Mouse (Mus musculus): ENCODE results near the gene Tbxa2r. TPM values are rescaled to one million over a fixed set of nuclear protein-coding genes. Genes with fewer than 3 reads are reported as not detected.

Gene Tbxa2r
- total RNA-seq, 2 experiments from 2014 or later: 0.47 TPM; not detected in 1

DNA sequence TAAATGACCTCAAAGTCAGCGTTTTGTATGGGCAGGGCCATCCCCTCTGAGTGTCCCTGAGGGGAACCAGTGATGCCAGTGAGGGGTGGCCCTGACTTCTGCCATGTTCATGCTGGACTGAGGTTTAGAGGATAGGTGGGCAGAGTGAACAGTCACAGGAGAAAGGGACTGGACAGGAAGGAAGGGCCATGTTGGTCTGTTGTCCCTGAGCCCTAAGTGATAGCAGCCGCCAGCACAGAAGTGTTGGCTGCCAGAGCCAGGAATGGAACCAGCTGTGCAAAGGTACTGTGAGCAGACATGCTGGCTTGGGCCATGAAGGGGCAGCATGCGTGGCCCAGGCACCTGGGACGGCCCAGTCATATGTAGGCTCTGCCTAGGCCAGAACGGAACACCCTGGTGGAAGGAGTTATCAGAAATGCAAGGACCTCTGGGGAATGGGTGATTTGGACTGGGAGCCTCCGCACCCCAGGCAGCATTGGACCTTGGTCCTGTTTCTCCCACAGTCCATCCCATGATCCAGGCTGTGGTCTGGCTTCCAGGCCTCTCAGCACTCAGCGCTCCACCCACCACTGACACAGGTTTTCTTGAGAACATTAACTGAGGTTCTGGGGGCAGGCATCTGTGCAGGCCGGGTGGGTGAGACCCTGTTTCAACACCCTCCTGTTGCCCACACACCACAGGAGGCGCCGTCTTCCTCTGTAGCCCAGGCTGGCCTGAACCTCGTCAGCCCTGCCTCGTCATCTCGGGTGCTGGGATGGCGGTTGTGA lies 28.8 kb upstream of the Tbxa2r start:
- no peak for ATAC-seq (replicated peaks; ENCODE audit: poor library complexity)

DNA sequence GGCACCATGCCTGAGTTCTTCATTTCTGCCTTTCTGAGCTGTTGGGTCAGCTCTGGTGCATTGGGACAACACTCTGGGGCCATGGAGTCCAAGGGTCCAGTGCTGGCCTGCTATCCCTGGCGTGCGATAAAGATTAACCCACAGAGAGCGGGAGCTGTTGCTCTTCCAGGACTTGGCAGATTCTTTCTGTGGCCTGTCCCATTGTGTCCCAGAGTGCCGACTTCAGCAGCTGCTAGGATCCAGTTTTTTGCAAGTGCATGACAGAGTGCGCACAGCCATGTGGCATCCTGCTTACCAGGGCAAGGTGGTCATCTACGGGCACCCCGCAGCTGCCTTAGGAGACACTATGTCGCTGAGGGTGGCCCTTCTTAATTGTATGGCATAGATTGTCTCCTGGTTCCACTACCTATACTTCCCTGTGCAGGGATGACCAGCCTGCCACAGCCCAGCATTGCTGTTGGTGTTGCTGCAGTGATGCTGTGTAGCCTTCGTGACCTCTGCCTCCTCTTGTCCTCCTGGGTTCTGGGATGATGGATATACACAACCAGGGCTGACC lies 28.1 kb upstream of the Tbxa2r start:
- no peak for ATAC-seq (replicated peaks; ENCODE audit: poor library complexity)

DNA sequence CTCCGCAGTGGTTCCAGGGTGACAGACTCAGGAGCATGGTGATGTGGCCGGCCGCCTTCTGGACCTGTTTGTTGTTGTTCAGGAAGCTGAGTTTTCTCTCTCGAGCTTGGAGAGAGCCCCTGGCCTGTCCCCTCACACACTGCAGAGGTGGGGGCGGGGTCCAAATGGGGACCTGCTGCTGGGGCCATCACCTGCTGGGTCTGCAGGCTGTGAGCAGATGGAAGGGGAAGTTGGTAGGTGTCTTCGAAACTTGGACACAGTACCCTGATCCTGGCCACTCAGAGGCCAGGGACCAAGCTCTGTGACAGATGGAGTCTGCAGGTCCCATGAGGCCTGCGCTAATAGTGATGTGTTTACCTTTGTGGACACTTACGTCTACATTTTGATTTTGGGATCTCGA lies 27.2 kb upstream of the Tbxa2r start:
- ATAC-seq (replicated peaks; ENCODE audit: poor library complexity): no peak

DNA sequence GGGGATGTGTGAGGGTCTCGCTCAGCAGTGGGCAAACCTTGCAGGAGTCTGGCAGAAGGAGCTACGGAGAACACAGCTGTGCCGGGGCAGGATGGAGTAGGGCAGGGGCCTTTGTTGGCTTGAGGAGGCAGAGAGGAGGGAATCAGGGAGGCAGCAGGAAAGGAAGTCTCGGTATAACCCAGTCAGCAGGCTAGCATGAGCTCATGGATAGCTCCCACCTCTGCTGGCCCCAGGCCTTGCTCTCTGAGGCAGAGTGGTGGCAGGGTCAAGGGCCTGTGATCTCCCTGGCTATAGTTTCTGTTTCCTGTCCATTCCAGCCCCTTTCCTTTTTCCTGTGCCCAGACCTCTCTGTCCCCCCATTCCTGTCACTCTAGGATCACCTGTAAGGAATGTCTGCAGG lies 26.2 kb upstream of the Tbxa2r start:
- ATAC-seq (replicated peaks; ENCODE audit: poor library complexity): no peak

DNA sequence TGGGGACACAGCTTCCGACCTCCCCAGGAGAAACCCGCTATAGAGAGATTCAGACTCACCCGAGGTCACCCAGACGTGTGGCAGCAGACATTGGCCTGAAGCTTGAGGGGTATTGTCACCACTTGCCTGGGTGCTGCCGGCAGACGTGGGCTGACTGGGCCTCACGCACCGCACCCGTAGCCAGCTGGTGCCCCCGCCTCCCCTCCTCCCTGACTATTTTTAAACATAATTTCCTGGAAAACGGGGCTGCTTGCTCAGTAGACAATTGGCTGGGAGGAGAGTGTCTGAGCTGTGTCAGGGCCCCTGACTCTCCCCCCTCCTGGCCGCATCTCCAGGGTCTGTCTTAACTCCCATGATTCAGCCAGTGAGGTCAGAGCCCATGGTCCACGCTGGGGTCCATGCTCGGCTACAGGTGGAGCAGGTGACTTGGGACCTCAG lies 25.7 kb upstream of the Tbxa2r start:
- no peak for ATAC-seq (replicated peaks; ENCODE audit: poor library complexity)

DNA sequence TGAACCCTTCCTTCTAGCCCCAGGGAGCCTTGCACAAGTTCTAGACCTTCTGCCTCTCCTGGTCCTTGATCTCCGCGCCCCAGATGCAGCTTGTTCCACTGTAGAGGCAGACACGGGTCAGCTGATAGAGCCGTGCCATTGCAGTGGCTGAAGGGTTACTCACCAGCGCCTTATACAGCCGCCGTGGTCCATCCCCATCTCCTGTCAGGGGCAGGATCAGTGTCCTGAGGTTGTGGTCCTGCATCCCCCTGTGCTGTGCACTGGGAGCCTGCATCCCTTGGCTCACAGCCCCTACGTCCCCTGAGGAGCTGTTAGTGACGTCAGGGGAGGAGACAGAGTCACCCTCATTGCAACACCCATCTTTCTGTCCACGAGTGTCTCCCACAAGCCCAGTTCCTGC lies 25.3 kb upstream of the Tbxa2r start:
- peak; percentile 30 for ATAC-seq (replicated peaks; ENCODE audit: poor library complexity)

DNA sequence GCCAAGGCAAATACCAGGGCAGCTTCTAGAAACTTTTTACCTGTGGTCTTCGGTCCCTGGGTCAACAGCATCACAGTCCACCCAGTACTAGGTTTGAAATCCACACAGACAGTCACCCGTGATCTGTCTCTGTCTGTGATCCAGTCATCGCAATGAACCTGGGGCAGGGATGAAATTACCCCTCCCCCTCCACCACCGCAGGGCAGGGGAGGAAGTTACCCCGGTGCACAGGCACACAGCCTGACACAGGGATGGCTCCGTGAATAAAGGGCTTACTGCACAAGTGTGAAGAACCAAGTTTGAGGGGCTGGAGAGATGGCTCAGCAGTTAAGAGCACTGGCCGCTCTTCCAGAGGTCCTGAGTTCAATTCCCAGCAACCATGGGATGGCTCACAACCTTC lies 24.8 kb upstream of the Tbxa2r start:
- ATAC-seq (replicated peaks; ENCODE audit: poor library complexity): 0 out of 2 replicates have a peak, but pooled peaks have one; percentile 24

DNA sequence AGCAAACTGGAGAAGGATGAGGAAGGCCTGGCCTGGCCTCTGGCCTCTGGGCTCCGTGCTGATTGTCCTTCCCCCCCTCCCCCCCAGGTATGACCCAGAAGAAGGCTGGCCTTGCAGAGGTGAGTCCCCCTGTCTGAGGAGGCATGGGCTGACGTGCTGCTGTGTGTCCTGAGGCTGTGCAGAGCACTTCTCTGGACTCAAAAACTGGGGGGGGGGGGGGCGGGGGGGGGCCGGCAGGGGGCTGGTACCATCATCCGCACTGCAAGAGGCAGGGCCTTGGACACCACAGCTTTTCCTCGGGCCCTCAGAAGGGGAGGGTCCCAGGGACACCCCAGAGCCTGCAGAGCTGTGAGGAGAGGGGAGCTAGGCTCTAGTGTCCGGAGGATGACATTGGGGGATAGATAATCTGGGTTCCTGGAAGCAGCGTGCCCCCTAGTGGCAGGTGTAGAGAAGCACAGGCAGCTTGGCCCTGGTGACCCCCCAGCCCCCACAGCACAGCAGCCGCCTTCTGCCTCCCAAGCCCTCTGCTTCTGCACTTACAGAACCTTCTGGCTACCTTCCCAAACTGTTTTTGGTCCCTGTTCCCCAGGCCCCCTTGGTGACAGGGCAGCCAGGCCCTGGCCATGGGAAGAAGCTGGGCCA lies 23.8 kb upstream of the Tbxa2r start:
- peak; percentile 84 for ATAC-seq (replicated peaks; ENCODE audit: poor library complexity)

DNA sequence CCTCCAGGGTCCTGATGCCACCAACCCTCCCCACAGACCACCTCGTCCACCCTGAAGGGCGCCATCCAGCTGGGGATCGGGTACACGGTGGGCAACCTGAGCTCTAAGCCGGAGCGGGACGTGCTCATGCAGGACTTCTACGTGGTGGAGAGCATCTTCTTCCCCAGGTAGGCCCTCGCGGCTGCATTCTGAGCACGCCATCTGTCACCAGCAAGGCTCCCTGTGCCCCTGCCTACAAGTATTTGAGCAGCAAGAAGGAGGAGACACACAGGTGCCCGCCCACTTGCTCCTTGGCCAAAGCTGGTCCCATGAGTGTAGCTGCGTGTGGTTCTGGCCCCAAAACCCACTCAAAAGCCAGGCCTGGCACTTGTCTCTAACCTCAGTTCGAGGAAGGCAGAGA lies 22.9 kb upstream of the Tbxa2r start:
- no peak for ATAC-seq (replicated peaks; ENCODE audit: poor library complexity)

DNA sequence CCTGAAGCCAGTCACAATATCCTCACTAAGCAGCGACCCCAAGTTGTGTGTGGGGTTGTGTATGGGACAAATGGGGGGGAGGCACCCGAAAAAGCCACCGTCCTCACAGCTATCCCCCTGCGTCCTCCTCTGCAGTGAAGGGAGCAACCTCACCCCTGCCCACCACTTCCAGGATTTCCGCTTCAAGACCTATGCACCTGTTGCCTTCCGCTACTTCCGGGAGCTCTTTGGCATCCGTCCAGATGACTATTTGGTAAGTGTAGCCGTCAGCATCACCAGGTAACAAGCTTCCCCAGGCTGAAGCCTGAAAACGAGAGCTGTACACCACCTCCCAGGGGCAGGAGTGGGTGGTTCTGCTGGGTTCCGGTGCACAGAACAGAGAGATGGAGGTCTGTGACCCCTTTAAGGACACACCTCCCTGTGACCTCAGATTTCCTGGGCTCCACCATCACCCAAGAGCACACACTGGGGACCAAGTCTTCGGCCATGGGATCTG lies 22.3 kb upstream of the Tbxa2r start:
- no peak for ATAC-seq (replicated peaks; ENCODE audit: poor library complexity)

DNA sequence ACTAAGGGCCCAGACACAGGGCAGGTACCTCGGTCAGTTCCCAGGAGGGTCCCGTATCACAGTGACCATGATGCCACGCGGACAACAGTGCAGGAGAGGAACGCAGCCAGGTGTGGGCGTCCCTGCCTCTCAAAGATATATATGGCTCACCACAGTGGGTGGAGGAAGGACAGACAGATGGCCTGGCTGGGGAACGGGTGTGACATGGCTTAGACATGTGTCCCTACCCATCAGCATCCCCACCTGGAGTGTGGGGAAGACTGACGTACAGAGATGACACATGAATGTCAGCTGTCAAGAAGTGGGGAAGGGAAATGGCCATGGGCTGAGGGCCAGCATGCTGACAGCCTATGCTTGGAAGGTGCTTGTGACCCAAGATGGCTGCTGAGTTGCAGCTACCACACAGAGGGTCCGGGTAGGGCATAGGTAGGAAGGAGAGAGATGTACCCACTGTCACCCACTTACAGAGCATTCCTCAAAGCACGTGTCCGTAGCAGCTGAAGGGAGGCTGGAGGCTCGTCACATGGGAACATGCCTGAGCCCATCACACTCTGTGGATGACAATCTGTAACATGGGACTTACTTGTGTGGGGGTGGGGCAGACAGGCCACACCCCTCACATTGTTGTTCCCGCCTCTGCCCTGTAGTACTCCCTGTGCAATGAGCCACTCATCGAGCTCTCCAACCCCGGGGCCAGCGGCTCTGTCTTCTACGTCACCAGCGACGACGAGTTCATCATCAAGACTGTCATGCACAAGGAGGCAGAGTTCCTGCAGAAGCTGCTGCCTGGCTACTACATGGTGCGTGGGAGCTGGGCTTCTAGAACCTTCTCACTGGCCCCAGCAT lies 21.5 kb upstream of the Tbxa2r start:
- no peak for ATAC-seq (replicated peaks; ENCODE audit: poor library complexity)

DNA sequence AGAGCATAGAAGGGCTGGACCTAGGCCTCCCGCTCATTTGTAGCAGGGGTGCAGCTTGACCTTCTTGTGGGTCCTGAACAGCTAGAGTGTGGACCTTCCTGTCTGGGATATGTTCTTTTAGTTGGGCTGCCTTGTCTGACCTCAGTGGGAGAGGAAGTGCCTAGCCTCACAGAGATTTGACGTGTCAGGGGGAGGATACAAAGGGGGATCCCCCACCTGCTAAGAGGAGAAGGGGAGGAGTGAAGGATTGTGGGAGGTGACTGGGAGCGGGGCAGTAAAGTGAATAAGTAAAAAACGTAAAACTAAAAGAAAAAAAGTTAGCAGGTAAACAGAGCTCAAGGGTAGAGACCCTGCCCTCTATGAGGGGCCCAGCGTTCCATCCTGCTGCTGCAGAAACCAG lies 19.0 kb upstream of the Tbxa2r start:
- ATAC-seq (replicated peaks; ENCODE audit: poor library complexity): no peak

DNA sequence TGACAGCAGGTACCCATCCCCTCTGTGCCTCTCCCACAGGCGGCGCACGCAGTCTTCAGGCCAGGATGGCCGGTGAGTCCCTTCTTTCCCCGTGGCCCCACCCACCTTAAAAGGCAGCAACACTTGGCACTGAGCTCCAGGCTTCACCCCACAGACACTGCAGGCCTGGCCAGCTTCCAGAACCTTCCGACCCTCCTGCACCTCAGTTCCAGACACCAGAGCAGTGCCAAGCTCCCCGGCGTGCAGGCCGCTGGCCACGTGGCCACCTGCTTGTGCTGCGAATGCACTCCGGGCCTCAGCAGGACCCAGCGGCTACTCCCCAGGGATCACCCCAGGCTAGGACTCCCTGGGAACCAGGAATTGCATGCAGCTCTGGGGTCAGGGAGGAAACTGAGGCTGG lies 14.9 kb upstream of the Tbxa2r start:
- no peak for ATAC-seq (replicated peaks; ENCODE audit: poor library complexity)

DNA sequence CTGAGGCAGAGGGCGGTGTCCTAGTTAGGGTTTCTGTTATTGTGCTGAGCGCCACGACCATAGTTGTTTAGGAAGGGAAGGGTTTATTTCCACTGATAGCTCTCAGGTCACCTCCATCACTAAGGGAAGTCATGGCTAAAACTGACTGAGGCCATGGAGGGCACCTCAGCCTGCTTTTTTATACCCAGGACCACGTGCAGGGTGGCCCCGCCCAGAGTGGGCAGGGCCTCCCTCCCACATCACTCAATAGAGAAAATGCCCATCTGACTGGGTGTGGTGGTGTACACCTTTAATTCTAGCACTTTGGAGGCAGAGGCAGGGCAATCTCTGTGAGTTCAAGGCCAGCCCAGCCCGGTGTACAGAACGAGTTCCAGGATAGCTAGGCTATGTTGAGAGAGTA lies 14.3 kb upstream of the Tbxa2r start:
- ATAC-seq (replicated peaks; ENCODE audit: poor library complexity): no peak

DNA sequence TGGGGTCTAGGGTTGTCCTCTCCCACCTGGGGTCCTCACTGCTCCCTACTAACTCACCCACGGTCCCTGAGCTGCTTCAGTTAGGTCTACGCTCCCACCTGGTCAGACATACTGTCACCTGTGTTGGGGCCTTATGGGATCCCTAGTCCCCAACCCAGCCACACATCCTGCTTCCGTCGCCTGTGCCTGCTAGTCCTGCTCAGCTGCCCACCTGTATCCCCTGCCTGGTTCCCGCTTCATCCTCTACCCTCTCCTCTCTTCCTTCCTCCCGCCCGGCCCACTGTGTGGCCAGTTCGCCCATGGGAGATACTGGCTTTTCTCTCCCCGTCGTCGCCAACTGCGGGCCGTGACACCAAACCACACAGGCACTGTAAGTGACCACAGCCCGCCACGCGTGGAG lies 12.9 kb upstream of the Tbxa2r start:
- no peak for ATAC-seq (replicated peaks; ENCODE audit: poor library complexity)

DNA sequence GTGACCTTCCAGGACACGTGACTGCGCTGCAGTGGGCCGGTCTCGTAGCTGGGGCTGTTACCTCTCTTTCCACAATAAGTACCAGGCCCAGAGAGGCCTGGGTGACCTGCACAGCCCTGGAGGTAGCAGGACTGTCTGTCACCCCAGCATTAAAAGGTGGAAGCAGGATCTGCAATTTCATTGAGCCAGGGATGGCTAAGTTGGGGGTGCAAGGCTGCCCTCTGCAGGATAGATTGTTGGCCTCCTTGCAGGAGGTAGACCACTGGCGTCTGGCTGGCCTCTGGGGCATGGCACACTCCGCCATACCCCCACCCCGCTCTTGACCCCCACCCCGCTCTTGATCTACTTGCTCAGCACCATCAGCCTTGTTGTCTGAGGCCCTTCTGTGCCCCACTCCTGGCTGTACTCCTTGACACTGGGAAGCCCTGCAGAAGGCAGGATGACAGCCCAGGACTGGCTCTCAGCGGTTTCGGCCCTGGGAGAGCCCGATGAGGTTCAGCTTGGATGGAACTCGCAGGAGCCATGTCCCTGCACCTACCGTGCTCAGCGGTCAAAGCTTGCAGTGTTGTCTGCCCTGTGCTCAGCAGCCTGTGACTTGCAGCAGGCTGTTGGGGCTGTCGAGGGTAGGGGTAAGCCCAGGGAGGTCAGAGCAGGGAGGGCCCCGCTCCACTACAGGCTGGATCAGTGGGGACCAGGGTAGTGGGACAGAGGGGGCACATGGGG lies 12.0 kb upstream of the Tbxa2r start:
- ATAC-seq (replicated peaks; ENCODE audit: poor library complexity): no peak

DNA sequence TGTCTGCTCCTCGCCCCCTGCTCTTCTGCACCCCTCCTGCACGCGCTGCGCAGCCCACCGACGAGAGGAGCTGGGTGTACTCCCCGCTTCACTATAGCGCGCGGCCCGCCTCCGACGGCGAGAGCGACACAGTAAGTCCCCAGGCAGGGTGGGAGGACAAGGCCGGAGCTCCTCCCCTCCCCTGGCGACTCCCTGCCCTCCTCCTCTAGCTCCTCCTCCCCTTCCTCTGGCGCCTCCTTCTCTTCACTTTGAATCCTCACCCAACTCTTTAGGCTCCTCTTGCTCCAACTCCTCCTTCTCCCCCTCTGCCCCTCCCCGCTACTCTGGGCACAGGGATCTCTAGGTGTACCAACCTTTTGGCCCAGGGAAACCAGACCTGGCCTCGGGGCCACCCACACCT lies 11.3 kb upstream of the Tbxa2r start:
- peak; percentile 16 for ATAC-seq (replicated peaks; ENCODE audit: poor library complexity)

DNA sequence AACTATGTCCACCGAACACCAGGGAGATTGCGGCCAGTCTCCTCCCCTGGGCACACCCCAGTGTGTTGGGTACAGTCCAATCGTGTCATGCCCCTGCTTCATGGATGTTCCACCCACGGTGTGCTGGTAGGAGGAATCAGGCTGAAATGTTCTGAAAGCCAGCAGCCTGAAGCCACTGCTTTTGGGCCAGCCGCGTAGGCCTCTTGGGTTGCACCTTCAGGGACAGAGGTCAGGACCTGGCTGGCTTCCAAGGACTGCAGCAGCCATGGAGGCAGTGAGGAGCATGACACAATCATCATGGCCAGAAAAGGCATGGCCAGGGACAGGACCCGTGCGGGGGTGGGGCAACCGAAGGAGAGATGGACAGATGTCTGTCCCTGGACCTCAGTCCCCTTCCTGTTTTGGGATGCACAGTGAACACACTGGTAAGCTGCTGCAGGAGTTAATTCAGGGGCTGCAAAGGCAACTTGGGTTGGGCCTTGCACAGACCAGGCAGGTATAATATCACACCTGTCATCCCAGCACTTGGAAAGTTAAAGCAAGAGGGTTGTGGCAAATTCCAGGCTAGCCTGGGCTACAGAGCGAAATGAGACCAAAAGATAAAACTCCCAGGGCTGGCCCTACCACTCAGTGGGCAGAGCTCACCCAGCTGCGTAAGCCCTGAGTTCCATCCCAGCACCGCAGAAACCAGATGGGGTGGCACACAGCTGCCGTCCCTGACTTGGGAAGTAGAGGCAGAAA lies 9.8 kb upstream of the Tbxa2r start:
- no peak for ATAC-seq (replicated peaks; ENCODE audit: poor library complexity)

DNA sequence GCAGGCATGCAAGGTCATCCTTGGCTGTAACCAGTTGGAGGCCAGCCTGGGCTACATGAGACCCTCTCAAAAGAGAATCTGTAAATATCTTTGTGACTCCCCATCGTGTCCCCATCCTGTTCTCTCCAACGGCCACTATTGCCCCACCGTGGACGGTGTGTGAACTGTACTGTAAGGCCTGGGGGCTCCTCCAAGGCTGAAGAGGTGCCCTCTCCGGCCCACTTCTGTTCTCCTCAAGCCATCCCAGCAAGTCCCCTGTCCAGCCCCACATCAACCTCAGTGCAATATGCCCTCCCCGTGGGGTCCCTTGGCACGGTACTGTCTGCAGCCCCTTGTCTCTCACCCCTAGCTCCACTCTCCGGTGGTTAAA lies 9.2 kb upstream of the Tbxa2r start:
- ATAC-seq (replicated peaks; ENCODE audit: poor library complexity): no peak

Data from megakaryocyte progenitor cell, adult 5-6 weeks (primary cell).